Mouse (Mus musculus): Measurements from ENCODE around the gene Fanci. TPM values are rescaled to one million over a fixed set of nuclear protein-coding genes. Genes with fewer than 3 reads are reported as not detected.

Gene Fanci
- polyA plus RNA-seq, 1 experiment from 2014 or later = 10.2 TPM

DNA sequence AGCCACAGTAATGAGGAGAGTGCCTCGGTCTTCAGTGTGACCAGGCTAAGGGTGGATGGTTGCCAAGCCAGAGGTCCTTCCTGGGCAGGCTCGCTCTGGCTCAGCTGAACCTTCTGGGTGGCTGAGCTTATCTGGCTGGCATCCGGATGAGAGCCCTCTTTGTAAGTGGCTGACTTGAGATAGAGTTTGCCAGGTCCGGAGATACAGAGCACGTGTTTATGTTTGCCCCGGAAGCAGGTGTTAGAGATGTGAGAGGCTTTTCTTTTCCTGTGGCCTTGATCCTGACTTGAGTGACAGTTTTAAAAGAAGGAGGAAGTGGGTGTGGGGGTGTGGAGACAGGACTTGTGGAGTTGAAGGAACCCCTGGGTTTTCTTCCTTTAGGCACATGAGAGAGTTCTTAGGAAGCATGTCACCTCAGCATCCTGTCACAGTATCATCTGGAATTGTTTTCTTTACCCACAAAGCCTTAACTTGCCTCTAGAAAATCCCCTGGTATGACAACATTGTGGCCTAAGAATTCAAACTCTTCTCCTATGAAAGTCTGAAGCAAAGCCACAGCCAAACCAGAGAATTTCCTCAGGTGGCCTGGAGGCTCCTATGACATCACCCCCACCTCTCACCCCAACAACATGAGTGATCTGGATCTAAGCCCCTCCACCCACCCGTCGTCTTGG, 28.2 kb upstream of the Fanci start:
- Histone ChIP-seq H3K4me3 (no peak overlapping the region), H3K36me3 (peaks cover 36% of the 10 kb centered on the region), H3K9me3 (no peaks in the 10 kb centered on the region), H3K4me2 (replicated peaks) (no peak overlapping the region), H3K9ac (no peak overlapping the region), H3K4me1 (peaks cover 37% of the 10 kb centered on the region), H3K27me3 (replicated peaks) (no peaks in the 10 kb centered on the region), H3K27ac (no peak overlapping the region)
- 80% methylated on average over 8 of the region's 8 CpGs for WGBS
- ATAC-seq (ENCODE audit: low FRiP score, low read depth) = no peak

DNA sequence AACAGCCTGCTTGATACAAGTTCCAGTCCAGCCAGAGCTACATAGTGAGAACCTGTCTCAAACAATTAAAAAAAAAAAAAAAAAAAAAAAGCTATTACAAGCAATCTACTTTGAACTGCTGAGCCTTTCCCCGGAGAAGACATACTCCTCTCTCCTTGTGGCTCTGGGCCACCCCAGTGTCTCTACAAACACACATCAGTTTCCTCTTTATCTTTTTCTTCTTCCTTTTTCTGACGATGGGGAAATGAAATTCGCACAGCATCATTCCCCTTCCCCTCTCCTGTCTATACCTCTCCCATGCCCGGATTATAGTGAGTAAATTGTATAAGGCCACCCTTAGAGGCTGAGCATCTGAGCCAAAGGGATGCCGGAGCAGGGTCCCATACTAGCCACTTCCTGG, 23.1 kb upstream of the Fanci start:
- H3K36me3 ChIP-seq = peaks cover 11% of the 10 kb centered on the region; the same call in 1 of the 2 replicates
- H3K27me3 ChIP-seq (replicated peaks) = no peaks in the 10 kb centered on the region
- ATAC-seq (ENCODE audit: low FRiP score, low read depth) = no peak
- WGBS = 86% methylated on average over 5 of the region's 5 CpGs
- H3K9ac ChIP-seq = no peak overlapping the region
- H3K9me3 ChIP-seq = no peaks in the 10 kb centered on the region
- no peak overlapping the region for H3K4me2 ChIP-seq (replicated peaks)
- H3K4me1 ChIP-seq = no peaks in the 10 kb centered on the region
- H3K4me3 ChIP-seq = no peak overlapping the region
- H3K27ac ChIP-seq = no peak overlapping the region

DNA sequence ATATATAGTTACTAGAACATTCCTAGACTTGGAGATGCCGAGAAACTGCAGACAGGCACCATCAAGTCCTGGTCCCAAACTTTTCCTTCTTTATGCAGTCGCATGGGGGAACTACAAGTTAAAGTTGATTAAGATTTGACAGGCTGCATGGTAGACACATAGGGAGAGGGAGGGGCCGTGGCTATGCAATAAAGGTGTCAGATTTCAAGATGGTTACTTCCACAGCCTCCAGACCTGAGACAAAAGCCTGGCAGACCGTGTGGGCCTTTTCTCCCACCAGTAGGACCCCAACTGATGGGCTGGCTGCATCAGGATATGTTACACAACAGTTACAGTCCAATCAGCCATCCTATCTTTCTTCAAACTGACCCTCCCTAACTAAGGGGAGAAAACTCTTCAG, 22.3 kb upstream of the Fanci start:
- Histone ChIP-seq H3K27me3 (replicated peaks) (no peaks in the 10 kb centered on the region), H3K4me2 (replicated peaks) (no peak overlapping the region), H3K4me1 (no peaks in the 10 kb centered on the region), H3K9ac (no peak overlapping the region), H3K4me3 (no peak overlapping the region), H3K36me3 (peaks cover 9% of the 10 kb centered on the region; the same call in 1 of the 2 replicates), H3K9me3 (no peaks in the 10 kb centered on the region), H3K27ac (no peak overlapping the region)
- no peak for ATAC-seq (ENCODE audit: low FRiP score, low read depth)
- WGBS = 36% methylated on average over 4 of the region's 4 CpGs

DNA sequence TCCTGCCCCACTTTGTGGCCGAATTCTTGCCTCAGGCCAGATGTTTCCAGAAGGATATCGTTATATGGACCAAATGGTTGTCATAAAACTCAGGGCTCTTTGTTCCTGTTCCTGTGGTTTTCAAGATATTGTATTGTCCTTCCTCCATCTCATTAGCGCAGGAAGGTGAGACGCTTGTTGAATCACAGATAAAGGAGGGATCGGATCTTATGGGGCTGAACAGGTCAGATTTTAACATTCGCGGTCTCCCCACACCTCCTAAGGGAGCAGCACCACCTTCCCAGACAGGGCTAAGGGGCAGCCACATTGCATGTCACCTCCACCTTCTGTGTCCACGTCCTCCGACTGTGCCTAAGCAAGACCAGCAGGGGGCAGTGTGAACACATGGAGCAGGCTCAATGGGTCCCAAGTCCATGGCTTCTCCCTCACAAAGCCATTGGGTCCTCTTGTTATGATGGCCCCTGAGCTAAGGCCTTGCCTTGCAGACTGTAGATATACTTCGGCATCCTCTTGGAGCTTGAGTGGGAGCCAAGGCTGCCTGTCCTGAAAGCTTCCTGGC, 20.3 kb upstream of the Fanci start:
- Histone ChIP-seq H3K4me3 (no peak overlapping the region), H3K36me3 (no peaks in the 10 kb centered on the region), H3K27ac (no peak overlapping the region), H3K9me3 (no peaks in the 10 kb centered on the region), H3K4me2 (replicated peaks) (no peak overlapping the region), H3K9ac (no peak overlapping the region), H3K27me3 (replicated peaks) (no peaks in the 10 kb centered on the region), H3K4me1 (no peaks in the 10 kb centered on the region)
- ATAC-seq (ENCODE audit: low FRiP score, low read depth) = peak; percentile 71
- WGBS = 41% methylated on average over 10 of the region's 10 CpGs

DNA sequence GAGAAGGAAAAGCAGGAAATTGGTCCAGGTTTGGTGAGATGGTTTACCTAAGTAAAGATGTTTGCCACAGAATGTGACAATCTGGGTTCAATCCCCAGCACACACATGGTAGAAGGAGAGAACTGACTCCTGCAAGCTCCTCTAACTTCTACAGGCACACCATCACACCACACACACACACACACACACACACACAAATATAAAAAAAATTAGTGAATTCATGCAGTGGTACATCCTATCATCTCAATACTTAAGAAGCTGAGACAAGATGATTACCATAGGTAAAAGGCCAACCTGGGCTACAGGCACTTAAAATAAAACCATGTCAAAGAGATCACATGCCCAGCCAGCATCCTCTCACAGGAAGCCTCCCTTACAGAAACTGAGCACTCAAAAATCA, 17.7 kb upstream of the Fanci start:
- ATAC-seq (ENCODE audit: low FRiP score, low read depth) = no peak

DNA sequence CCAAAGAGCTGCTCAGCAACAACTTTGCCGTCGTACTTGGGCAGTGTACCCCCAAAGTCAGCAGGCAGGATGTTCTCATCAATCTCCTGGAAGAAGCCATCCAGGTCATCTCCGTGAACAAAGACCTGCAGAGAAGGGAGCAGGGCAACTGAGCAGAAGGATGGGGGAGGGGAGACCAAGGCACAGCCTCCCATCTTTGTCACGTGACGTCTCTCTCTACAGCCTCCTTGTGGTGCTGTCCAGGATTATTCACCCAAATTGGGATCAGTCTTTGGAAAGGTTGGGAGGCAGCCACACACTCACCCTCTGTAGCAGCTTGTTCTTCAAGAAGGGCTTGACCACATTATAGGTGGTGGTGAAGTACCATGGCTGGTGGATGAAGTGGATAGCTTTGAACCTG, 16.1 kb upstream of the Fanci start:
- Histone ChIP-seq H3K9ac (no peak overlapping the region), H3K27me3 (replicated peaks) (no peaks in the 10 kb centered on the region), H3K36me3 (no peaks in the 10 kb centered on the region), H3K27ac (no peak overlapping the region), H3K4me3 (no peak overlapping the region), H3K4me1 (no peaks in the 10 kb centered on the region), H3K9me3 (no peaks in the 10 kb centered on the region), H3K4me2 (replicated peaks) (no peak overlapping the region)
- ATAC-seq (ENCODE audit: low FRiP score, low read depth) = no peak
- WGBS = 80% methylated on average over 5 of the region's 5 CpGs

More for the DNA sequence above, 17.7 kb upstream of the Fanci start:
- Histone ChIP-seq H3K9ac (no peak overlapping the region), H3K9me3 (no peaks in the 10 kb centered on the region), H3K4me2 (replicated peaks) (no peak overlapping the region), H3K27me3 (replicated peaks) (no peaks in the 10 kb centered on the region), H3K4me1 (no peaks in the 10 kb centered on the region), H3K36me3 (no peaks in the 10 kb centered on the region), H3K27ac (no peak overlapping the region), H3K4me3 (no peak overlapping the region)

DNA sequence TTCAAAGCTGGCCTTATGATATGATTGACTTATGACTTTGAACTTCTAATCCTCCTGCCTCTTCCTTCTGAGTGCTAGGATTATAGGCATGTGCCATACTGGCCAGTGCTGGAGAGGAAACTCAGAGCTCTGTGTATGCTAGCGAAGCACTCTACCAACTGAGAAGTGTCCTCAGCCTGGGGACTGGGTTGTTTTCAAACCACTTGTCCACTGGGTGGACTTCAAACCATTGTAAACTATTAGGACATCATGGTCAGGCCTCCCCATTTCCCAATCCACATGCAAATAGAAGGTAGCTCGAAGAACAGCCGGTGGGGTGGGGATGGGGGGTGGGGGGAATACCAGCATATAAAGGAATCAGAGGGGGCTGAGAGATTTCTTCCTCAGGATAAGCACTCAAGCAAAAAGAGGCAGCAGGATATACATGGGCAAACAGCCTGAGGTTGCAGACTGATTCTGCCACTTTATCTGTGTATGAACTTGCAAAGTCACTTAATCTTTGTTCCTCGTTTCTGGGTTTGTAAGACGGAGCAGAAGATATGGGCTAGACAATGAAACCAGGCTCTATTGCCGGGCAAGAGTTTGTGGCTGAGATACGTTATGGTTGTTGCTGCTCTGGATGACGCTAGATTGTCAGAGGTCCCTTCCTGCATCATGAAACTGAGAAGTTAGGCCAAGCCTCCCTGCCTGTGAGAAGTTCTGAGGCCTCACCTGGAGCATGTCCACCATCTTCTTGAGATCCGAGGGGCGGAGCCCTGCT, 15.0 kb upstream of the Fanci start:
- Histone ChIP-seq H3K27me3 (replicated peaks) (no peaks in the 10 kb centered on the region), H3K4me2 (replicated peaks) (no peak overlapping the region), H3K9ac (no peak overlapping the region), H3K36me3 (no peaks in the 10 kb centered on the region), H3K4me3 (no peak overlapping the region), H3K4me1 (no peaks in the 10 kb centered on the region), H3K9me3 (no peaks in the 10 kb centered on the region), H3K27ac (no peak overlapping the region)
- ATAC-seq (ENCODE audit: low FRiP score, low read depth) = no peak
- WGBS = 90% methylated on average over 10 of the region's 10 CpGs

DNA sequence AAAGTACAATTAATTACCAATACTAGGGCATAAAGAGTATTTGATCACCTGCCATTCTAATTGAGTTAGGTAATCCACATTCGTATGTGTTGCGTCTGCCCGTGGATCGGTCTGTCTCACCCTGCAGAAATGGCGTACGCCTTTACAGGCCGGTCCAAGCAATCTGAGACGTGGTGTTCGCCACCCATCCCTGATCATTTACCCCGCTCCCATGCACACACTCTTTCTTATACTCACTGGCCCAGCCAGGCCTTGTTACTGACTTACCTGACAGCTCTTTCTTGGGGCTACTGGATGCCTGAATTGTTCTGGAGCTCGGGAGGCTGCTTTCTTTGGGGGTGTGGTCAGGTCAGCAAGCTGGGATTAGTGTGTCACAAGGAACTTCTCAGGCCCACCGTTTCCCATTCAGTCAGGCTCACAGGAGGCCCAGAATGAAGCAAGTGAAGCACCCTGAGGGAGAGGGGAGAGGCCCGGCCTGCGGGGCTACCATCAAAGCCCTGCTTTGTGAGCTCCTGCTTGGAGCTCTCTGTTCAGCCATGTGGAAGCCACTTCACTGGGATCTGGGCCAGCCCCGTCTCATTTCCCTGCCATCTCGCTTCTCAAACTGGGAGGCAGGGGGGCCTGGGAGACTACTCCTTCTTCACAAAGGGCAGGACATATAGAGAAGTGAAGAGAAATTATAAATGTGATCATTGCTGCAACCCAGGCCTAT, 5.2 kb upstream of the Fanci start, which contains the start of gene Rlbp1:
TSS of gene Rlbp1 (minus strand) at position 627 of the 712 bp plus-strand sequence.
- H3K27ac ChIP-seq = no peak within 1 kb of the TSS
- H3K4me3 ChIP-seq = no peak within 1 kb of the TSS
- peaks cover 13% of the 10 kb centered on the region for H3K4me1 ChIP-seq
- no peak within 1 kb of the TSS for H3K9ac ChIP-seq
- H3K9me3 ChIP-seq = no peaks in the 10 kb centered on the region
- H3K36me3 ChIP-seq = no peaks in the 10 kb centered on the region
- no peaks in the 10 kb centered on the region for H3K27me3 ChIP-seq (replicated peaks)
- 68% methylated on average over 16 of the region's 16 CpGs for WGBS
- 0 out of 2 replicates have a peak, but pooled peaks have one; percentile 42 for ATAC-seq (ENCODE audit: low FRiP score, low read depth)
- H3K4me2 ChIP-seq (replicated peaks) = no peak within 1 kb of the TSS

DNA sequence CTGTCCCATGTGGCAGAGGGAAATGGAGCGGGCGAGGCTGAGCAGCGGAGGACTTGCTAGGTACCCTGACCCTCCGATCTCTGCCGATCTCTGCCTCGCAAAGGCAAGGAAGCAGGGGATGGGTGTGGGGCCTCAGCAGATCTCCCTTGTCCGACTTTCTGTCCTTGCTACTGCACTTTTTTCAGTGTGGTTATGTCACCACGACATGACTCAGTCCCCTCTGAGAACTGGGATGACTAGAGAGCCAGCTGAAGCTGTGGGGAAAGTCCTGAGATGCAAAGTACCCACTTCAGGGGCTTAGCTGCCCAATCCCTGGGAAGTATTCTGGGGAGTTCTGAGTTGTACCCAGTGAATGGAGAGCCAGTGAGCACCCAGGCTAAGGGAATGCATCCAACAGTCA, 4.6 kb upstream of the Fanci start:
- no peak overlapping the region for H3K27ac ChIP-seq
- H3K9ac ChIP-seq = no peak overlapping the region
- no peak overlapping the region for H3K4me3 ChIP-seq
- ATAC-seq (ENCODE audit: low FRiP score, low read depth) = 0 out of 2 replicates have a peak, but pooled peaks have one; percentile 22
- no peaks in the 10 kb centered on the region for H3K27me3 ChIP-seq (replicated peaks)
- peaks cover 14% of the 10 kb centered on the region for H3K4me1 ChIP-seq
- H3K36me3 ChIP-seq = no peaks in the 10 kb centered on the region
- H3K4me2 ChIP-seq (replicated peaks) = no peak overlapping the region
- WGBS = 80% methylated on average over 8 of the region's 8 CpGs
- no peaks in the 10 kb centered on the region for H3K9me3 ChIP-seq

DNA sequence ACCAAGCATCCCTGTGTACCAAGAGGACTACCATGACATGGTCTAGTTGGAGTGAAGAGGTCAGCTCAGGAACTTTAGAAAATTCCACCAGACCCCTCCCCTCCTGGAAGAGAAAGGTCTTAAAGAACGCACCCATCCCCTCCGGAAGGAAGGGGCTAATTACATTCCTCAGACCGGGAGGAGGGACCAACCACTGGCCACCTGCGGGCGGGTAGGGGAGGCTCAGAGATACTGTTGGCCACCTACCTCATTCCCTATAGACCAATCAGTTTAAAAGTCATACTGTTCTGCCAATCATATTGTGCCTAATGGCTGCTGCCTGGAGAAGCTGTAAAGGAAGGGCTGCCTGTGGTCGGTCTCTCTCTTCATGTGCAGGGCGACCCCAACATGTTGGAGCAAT, 3.7 kb upstream of the Fanci start:
- H3K36me3 ChIP-seq = no peaks in the 10 kb centered on the region
- peaks cover 18% of the 10 kb centered on the region for H3K4me1 ChIP-seq
- no peaks in the 10 kb centered on the region for H3K9me3 ChIP-seq
- no peak overlapping the region for H3K27ac ChIP-seq
- no peak overlapping the region for H3K9ac ChIP-seq
- ATAC-seq (ENCODE audit: low FRiP score, low read depth) = no peak
- WGBS = 55% methylated on average over 7 of the region's 7 CpGs
- H3K4me2 ChIP-seq (replicated peaks) = no peak overlapping the region
- no peak overlapping the region for H3K4me3 ChIP-seq
- H3K27me3 ChIP-seq (replicated peaks) = no peaks in the 10 kb centered on the region

DNA sequence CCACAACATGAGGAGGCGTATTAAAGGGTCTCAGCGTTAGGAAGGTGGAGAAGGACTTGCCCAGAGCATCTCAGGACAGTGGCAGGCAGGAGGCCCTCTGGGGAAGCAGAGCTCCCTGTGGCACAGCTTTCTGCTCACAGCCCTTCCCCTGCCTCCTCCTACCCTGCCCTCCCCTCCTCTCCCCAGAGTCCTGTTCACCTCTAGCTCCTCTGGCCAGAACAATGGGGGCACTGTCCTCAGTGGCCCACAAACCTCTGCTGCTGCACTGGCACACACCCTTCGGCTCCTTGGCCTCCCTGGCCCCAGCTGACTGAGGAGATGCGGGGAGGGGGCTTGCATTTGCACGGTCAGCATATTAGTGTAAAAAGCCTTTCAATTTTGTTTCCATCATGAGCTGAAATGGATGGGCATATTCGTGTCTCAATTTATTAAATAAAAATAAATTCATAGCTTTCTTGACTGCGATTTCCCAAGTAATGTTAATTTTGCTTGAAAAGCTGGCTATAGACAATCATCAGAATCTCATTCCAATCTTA, 3.0 kb upstream of the Fanci start:
- Histone ChIP-seq H3K9ac (0 out of 2 replicates have a peak overlapping the region, but pooled peaks have one; percentile 13), H3K36me3 (no peaks in the 10 kb centered on the region), H3K9me3 (no peaks in the 10 kb centered on the region), H3K4me1 (peaks cover 18% of the 10 kb centered on the region), H3K27ac (no peak overlapping the region), H3K27me3 (replicated peaks) (no peaks in the 10 kb centered on the region), H3K4me3 (no peak overlapping the region), H3K4me2 (replicated peaks) (no peak overlapping the region)
- no peak for ATAC-seq (ENCODE audit: low FRiP score, low read depth)
- 73% methylated on average over 7 of the region's 7 CpGs for WGBS

Measured in neural tube, embryonic 12.5 days (tissue).